Mouse (Mus musculus): ENCODE results near the gene Vat1.
A peak's percentile ranks its signal among the peaks of the same experiment; 100 is the strongest.

DNA sequence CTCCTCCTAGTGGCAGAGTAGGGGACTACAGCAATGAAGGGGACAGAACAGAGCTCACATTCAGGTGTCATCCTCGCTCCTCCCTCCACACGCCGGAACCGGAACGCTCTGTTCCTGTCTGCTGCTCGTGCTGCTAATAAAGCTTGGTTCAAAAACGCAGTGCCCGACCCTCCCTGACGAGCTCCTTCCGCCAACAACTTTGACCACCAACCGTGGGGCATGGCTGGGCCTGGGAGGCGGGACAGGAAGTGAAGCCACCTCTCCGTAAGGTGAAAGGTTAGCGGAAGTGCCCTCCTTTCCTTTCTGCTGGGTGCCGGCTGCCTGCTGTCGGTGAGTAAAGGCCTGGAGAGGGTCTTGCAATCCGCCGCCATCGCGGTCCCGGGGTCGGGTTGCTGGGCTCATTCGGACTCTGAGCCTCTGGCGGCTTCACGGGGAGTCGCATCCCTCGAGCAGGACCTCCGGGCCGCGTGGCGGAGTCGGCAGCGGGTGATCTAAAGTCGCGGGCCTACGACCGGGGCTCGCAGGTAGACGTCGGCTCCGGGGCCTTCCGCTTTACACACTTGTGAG, 23.8 kb downstream of the Vat1 start, which contains the start of gene Rpl27:
- TF ChIP-seq CTCF (IDR thresholded peaks at IDR 0.05; ENCODE audit: extremely low read depth, insufficient read length, insufficient replicate concordance, low read depth, low read length): peak; percentile 74
- peak; percentile 62; the same call in 1 of the 2 replicates for TF ChIP-seq POLR2A (IDR thresholded peaks at IDR 0.05; ENCODE audit: low read depth, low read length)

Data from small intestine, adult 2 months (tissue).